Mouse (Mus musculus): Measurements from ENCODE around the gene Prl2c3. TPM values are rescaled to one million over a fixed set of nuclear protein-coding genes. Genes with fewer than 3 reads are reported as not detected.
A peak's percentile ranks its signal among the peaks of the same experiment; 100 is the strongest.
"Not testable (repeated sequence)": the region's sequence is repeated elsewhere in the genome, so short reads cannot be mapped to it uniquely, and the experiment has no call there.

Gene Prl2c3
- polyA plus RNA-seq, 1 experiment from 2014 or later: not detected

GRCm38 (mm10) chr13:12808793-12809512, 9.1 kb upstream of the Prl2c3 start:
- H3K4me2 ChIP-seq; H3K4me1 ChIP-seq (replicated peaks; ENCODE audit: control insufficient read depth, insufficient read depth, low read length); H3K36me3 ChIP-seq (ENCODE audit: control insufficient read depth, insufficient read depth, low read length); H3K4me3 ChIP-seq (ENCODE audit: low read depth, low read length); H3K27ac ChIP-seq (ENCODE audit: low read depth, low read length); H3K9me3 ChIP-seq (ENCODE audit: control insufficient read depth, low read length); H3K9ac ChIP-seq (ENCODE audit: low read depth, low read length); DNase-seq (ENCODE audit: low spot score); H3K27me3 ChIP-seq (replicated peaks; ENCODE audit: control insufficient read depth, insufficient read depth, low read length); ATAC-seq (replicated peaks; ENCODE audit: low FRiP score): not testable (repeated sequence)
- WGBS: 50% methylated on average over 3 of the region's 3 CpGs

- not testable (repeated sequence) for H3K4me2 ChIP-seq; ATAC-seq (replicated peaks; ENCODE audit: low FRiP score); H3K36me3 ChIP-seq (ENCODE audit: control insufficient read depth, insufficient read depth, low read length); H3K4me3 ChIP-seq (ENCODE audit: low read depth, low read length); H3K9ac ChIP-seq (ENCODE audit: low read depth, low read length); H3K4me1 ChIP-seq (replicated peaks; ENCODE audit: control insufficient read depth, insufficient read depth, low read length); H3K27me3 ChIP-seq (replicated peaks; ENCODE audit: control insufficient read depth, insufficient read depth, low read length); H3K9me3 ChIP-seq (ENCODE audit: control insufficient read depth, low read length); DNase-seq (ENCODE audit: low spot score); H3K27ac ChIP-seq (ENCODE audit: low read depth, low read length)
- WGBS: 64% methylated on average over 4 of the region's 4 CpGs
Measured at GRCm38 (mm10) chr13:12806496-12806895, 6.6 kb upstream of the Prl2c3 start.

DNA sequence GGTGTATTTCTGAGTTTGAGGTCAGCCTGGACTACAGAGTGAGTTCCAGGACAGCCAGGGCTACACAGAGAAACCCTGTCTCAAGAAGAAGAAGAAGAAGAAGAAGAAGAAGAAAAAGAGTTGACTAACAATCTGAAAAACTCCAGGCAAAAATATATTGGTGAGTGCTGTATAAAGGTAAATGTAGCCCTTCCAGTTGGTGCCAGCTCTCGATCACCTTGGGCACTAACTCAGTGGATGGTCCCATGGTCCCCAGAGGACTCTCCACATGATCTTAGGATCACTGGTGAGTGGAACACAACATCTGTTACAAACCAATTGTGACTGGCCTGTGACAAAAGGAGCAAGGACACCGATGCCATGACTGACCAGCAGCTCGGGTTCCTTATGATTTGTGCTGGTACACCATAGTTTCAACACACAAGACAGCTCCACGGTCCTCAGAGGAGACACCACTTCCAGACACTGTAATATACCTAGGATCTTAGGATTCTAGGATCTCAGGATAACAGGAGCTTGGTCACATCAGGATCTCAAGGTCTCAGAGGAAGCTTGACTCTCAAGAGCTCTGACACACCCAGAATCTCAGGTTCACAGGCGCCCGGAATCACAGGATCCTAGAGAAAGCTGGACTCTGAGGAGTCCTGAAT, 30.3 kb downstream of the Prl2c3 start:
- DNase-seq (ENCODE audit: low spot score): peak; percentile 9
- H3K36me3 ChIP-seq (ENCODE audit: control insufficient read depth, insufficient read depth, low read length); H3K27me3 ChIP-seq (replicated peaks; ENCODE audit: control insufficient read depth, insufficient read depth, low read length); H3K9me3 ChIP-seq (ENCODE audit: control insufficient read depth, low read length); ATAC-seq (replicated peaks; ENCODE audit: low FRiP score); H3K4me1 ChIP-seq (replicated peaks; ENCODE audit: control insufficient read depth, insufficient read depth, low read length); H3K27ac ChIP-seq (ENCODE audit: low read depth, low read length); H3K4me3 ChIP-seq (ENCODE audit: low read depth, low read length); H3K9ac ChIP-seq (ENCODE audit: low read depth, low read length); H3K4me2 ChIP-seq: not testable (repeated sequence)
- WGBS: 66% methylated on average over 6 of the region's 6 CpGs

Other genes with a start within 250 kb of the Prl2c3 start
- 3.4 and 3.6 TPM in 2 replicates for gene Ero1lb, start 234.2 kb downstream of the Prl2c3 start, polyA plus RNA-seq (2014; fragmentation: Nextera tagmentation; extraction: Ambion mirVana)
- gene Prl2c2, start 205.3 kb upstream of the Prl2c3 start, polyA plus RNA-seq (2014; fragmentation: Nextera tagmentation; extraction: Ambion mirVana): 0.53 TPM in 1 of 2 replicates, not detected in the other